Comparison of ENCODE assay signal across 9 mouse cellular contexts in the genomic region with DNA sequence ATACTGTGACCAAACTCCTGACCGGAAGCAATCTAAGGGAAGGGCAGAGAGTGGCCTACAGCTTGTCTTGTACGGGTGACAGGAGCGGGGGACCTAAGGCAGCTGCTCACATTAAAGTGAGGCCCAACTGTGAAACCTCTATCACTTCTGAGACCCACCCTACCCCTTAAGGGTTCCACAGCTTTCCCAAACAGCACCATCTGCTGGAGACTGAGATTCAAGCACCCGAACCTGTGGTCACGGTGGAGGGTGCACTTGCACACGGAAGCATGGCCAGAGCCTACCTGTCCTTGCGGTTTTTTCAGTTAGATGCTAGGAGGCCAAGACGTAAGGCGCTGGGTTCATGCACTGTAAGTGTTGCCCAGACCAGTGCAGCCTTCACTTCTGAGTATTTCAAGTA. TPM values are rescaled to one million over a fixed set of nuclear protein-coding genes. Genes with fewer than 3 reads are reported as not detected.
DNase-seq lines count a peak whose midpoint lies in the region; ATAC-seq and TF ChIP-seq lines count a peak whose summit lies in the region.
"Had no signal": no experiment of that assay in that cellular context is flagged by ENCODE, and none has a peak within 500 bp of the region (broad histone marks: within the 10 kb centered on the region; RNA-seq: fewer than 3 reads in every experiment).

No protein-coding gene starts in this region.

- H3K79me2 ChIP-seq in liver, adult 2 months (ENCODE audit: control insufficient read depth, insufficient read depth, low read length) = no peaks in the 10 kb centered on the region

- no peaks in the 10 kb centered on the region for H3K27me3 ChIP-seq in forebrain, embryonic 14.5 days (replicated peaks; ENCODE audit: control insufficient read depth, insufficient read depth, low read length)
- H3K27me3 ChIP-seq in forebrain, embryonic 10.5 days (ENCODE audit: poor library complexity, severe bottlenecking) = no peaks in the 10 kb centered on the region
- H3K27me3 ChIP-seq in midbrain, embryonic 12.5 days = no peaks in the 10 kb centered on the region
- no peaks in the 10 kb centered on the region for H3K27me3 ChIP-seq in midbrain, embryonic 15.5 days (replicated peaks)
- no peaks in the 10 kb centered on the region for H3K27me3 ChIP-seq in liver, adult 2 months (ENCODE audit: control insufficient read depth, insufficient read depth, low read length)
- H3K27me3 ChIP-seq: neural tube, embryonic 13.5 days had no signal

- H3K36me3 ChIP-seq in forebrain, embryonic 14.5 days (ENCODE audit: control insufficient read depth, insufficient read depth, low read length) = peaks cover 33% of the 10 kb centered on the region
- H3K36me3 ChIP-seq in forebrain, embryonic 10.5 days (replicated peaks) = peaks cover 84% of the 10 kb centered on the region
- peaks cover 34% of the 10 kb centered on the region for H3K36me3 ChIP-seq in midbrain, embryonic 12.5 days
- H3K36me3 ChIP-seq in midbrain, embryonic 15.5 days (replicated peaks) = peaks cover 17% of the 10 kb centered on the region
- peaks cover 23% of the 10 kb centered on the region for H3K36me3 ChIP-seq in liver, adult 2 months (ENCODE audit: control insufficient read depth, insufficient read depth, low read length)

- H3K9ac ChIP-seq in forebrain, embryonic 14.5 days (ENCODE audit: low read length) = no peak overlapping the region
- no peak overlapping the region for H3K9ac ChIP-seq in midbrain, embryonic 12.5 days (replicated peaks)
- no peak overlapping the region for H3K9ac ChIP-seq in midbrain, embryonic 15.5 days
- no peak overlapping the region for H3K9ac ChIP-seq in liver, adult 2 months (ENCODE audit: low read depth, low read length)
- H3K9ac ChIP-seq: neural tube, embryonic 13.5 days had no signal

- peak; percentile 61; the same call in 1 of the 2 replicates for ATAC-seq in forebrain, embryonic 14.5 days
- 0 out of 2 replicates have a peak, but pooled peaks have one; percentile 2 for ATAC-seq in midbrain, embryonic 12.5 days (ENCODE audit: low FRiP score, low read depth)
- no peak for ATAC-seq in midbrain, embryonic 15.5 days (replicated peaks)

- DNase-seq in forebrain, embryonic 14.5 days (ENCODE audit: low spot score) = no peak
- DNase-seq in forebrain, embryonic 10.5 days (ENCODE audit: extremely low spot score, low spot score) = no peak
- no peak for DNase-seq in brain, embryonic 14.5 days (ENCODE audit: low read depth)
- no peak for DNase-seq in liver, adult 2 months (ENCODE audit: extremely low read depth, low read depth, low spot score)
- peak; percentile 59 for DNase-seq in testis, postnatal 10 days (ENCODE audit: low spot score)
- DNase-seq in c-Kit-positive CD71-positive TER-119-positive erythroid progenitor cells, embryonic 14.5 days (ENCODE audit: low spot score) = no peak

- no peak overlapping the region for H3K27ac ChIP-seq in forebrain, embryonic 14.5 days (ENCODE audit: low read depth, low read length)
- no peak overlapping the region for H3K27ac ChIP-seq in forebrain, embryonic 10.5 days
- no peak overlapping the region for H3K27ac ChIP-seq in midbrain, embryonic 12.5 days (replicated peaks)
- no peak overlapping the region for H3K27ac ChIP-seq in midbrain, embryonic 15.5 days
- no peak overlapping the region for H3K27ac ChIP-seq in liver, adult 2 months (replicated peaks; ENCODE audit: insufficient read depth, low read depth, low read length)
- H3K27ac ChIP-seq: neural tube, embryonic 13.5 days had no signal

- H3K4me3 ChIP-seq in forebrain, embryonic 14.5 days (ENCODE audit: low read depth, low read length) = no peak overlapping the region
- H3K4me3 ChIP-seq in forebrain, embryonic 10.5 days = no peak overlapping the region
- no peak overlapping the region for H3K4me3 ChIP-seq in midbrain, embryonic 12.5 days
- no peak overlapping the region for H3K4me3 ChIP-seq in midbrain, embryonic 15.5 days
- no peak overlapping the region for H3K4me3 ChIP-seq in liver, adult 2 months (ENCODE audit: insufficient read depth, low read depth, low read length)
- H3K4me3 ChIP-seq: neural tube, embryonic 13.5 days had no signal

- TF ChIP-seq CTCF in brain, embryonic 14.5 days (IDR thresholded peaks at IDR 0.05; ENCODE audit: borderline replicate concordance, extremely low read depth, insufficient read depth, insufficient read length) = peak; percentile 68
- peak; percentile 63 for TF ChIP-seq CTCF in liver, adult 2 months (IDR thresholded peaks at IDR 0.05; ENCODE audit: low read depth, low read length)

- no peaks in the 10 kb centered on the region for H3K9me3 ChIP-seq in forebrain, embryonic 14.5 days (replicated peaks; ENCODE audit: control insufficient read depth, low read length)
- H3K9me3 ChIP-seq in forebrain, embryonic 10.5 days = no peaks in the 10 kb centered on the region
- H3K9me3 ChIP-seq in midbrain, embryonic 12.5 days = no peaks in the 10 kb centered on the region
- no peaks in the 10 kb centered on the region for H3K9me3 ChIP-seq in midbrain, embryonic 15.5 days
- H3K9me3 ChIP-seq: neural tube, embryonic 13.5 days had no signal

- 86% methylated on average over 9 of the region's 9 CpGs for WGBS in forebrain, embryonic 14.5 days
- 86% methylated on average over 9 of the region's 9 CpGs for WGBS in forebrain, embryonic 10.5 days
- 80% methylated on average over 9 of the region's 9 CpGs for WGBS in midbrain, embryonic 12.5 days
- WGBS in midbrain, embryonic 15.5 days = 82% methylated on average over 9 of the region's 9 CpGs
- WGBS in liver, adult 2 months = 92% methylated on average over 9 of the region's 9 CpGs

- TF ChIP-seq POLR2A in brain, embryonic 14.5 days (IDR thresholded peaks at IDR 0.05; ENCODE audit: borderline replicate concordance, extremely low read depth, insufficient read depth, insufficient read length, poor library complexity, severe bottlenecking) = no peak
- no peak for TF ChIP-seq POLR2A in liver, adult 2 months (IDR thresholded peaks at IDR 0.05; ENCODE audit: extremely low read depth, insufficient read depth, low read length)

- no peak overlapping the region for H3K4me2 ChIP-seq in forebrain, embryonic 14.5 days (ENCODE audit: low read length)
- no peak overlapping the region for H3K4me2 ChIP-seq in midbrain, embryonic 12.5 days (replicated peaks)
- no peak overlapping the region for H3K4me2 ChIP-seq in midbrain, embryonic 15.5 days
- H3K4me2 ChIP-seq: neural tube, embryonic 13.5 days had no signal

- H3K4me1 ChIP-seq in forebrain, embryonic 14.5 days (ENCODE audit: control insufficient read depth, insufficient read depth, low read length) = no peaks in the 10 kb centered on the region
- peaks cover 12% of the 10 kb centered on the region for H3K4me1 ChIP-seq in forebrain, embryonic 10.5 days
- peaks cover 6% of the 10 kb centered on the region; the same call in 1 of the 2 replicates for H3K4me1 ChIP-seq in midbrain, embryonic 12.5 days
- peaks cover 8% of the 10 kb centered on the region; the same call in 1 of the 2 replicates for H3K4me1 ChIP-seq in midbrain, embryonic 15.5 days
- H3K4me1 ChIP-seq in liver, adult 2 months (ENCODE audit: control insufficient read depth, insufficient read depth, low read length) = peaks cover 5% of the 10 kb centered on the region; the same call in 1 of the 2 replicates

RNA-seq across cellular contexts. Expression of a gene that starts 18.3 kb away (rescaled TPM):
- polyA plus RNA-seq in forebrain, embryonic 14.5 days (2014; fragmentation: Nextera tagmentation; extraction: Ambion mirVana) = 0.83 TPM in 1 of 2 replicates, not detected in the other
- polyA plus RNA-seq in forebrain, embryonic 10.5 days (2016; fragmentation: Nextera tagmentation; extraction: Ambion mirVana) = 1.5 TPM in 1 of 2 replicates, not detected in the other
- polyA plus RNA-seq in midbrain, embryonic 12.5 days (2016; fragmentation: Nextera tagmentation; extraction: Ambion mirVana) = 0.75 and 0.81 TPM in 2 replicates
- 1.2 and 1.9 TPM in 2 replicates for polyA plus RNA-seq in midbrain, embryonic 15.5 days (2015; fragmentation: Nextera tagmentation; extraction: Ambion mirVana)
- polyA plus RNA-seq in brain, embryonic 14.5 days (2012; rRNA removed) = 0.82 and 1.2 TPM in 2 replicates
- not detected in 2 replicates for total RNA-seq in liver, adult 2 months (2014; rRNA removed)
- polyA plus RNA-seq in liver, adult 2 months (2012; rRNA removed) = not detected in 2 replicates

RNA-seq across cellular contexts. Expression of a gene that starts 58.8 kb away (rescaled TPM):
- polyA plus RNA-seq in forebrain, embryonic 14.5 days (2014; fragmentation: Nextera tagmentation; extraction: Ambion mirVana) = 1.4 and 1.8 TPM in 2 replicates
- polyA plus RNA-seq in forebrain, embryonic 10.5 days (2016; fragmentation: Nextera tagmentation; extraction: Ambion mirVana) = 0.09 and 0.29 TPM in 2 replicates
- 1.1 and 1.2 TPM in 2 replicates for polyA plus RNA-seq in midbrain, embryonic 12.5 days (2016; fragmentation: Nextera tagmentation; extraction: Ambion mirVana)
- 2.7 and 2.9 TPM in 2 replicates for polyA plus RNA-seq in midbrain, embryonic 15.5 days (2015; fragmentation: Nextera tagmentation; extraction: Ambion mirVana)
- polyA plus RNA-seq in brain, embryonic 14.5 days (2012; rRNA removed) = 1.4 and 2.4 TPM in 2 replicates
- 2.4 and 2.8 TPM in 2 replicates for total RNA-seq in liver, adult 2 months (2014; rRNA removed)
- 0.80 and 1.7 TPM in 2 replicates for polyA plus RNA-seq in liver, adult 2 months (2012; rRNA removed)
